Mouse (Mus musculus) testis, postnatal 10 days (tissue): ENCODE measurements around the gene AW146154.
A peak's percentile ranks its signal among the peaks of the same experiment; 100 is the strongest.
"Not testable (repeated sequence)": the region's sequence is repeated elsewhere in the genome, so short reads cannot be mapped to it uniquely, and the experiment has no call there.

ENCODE experiments used
- DNase-seq: peaks from one replicate; pipeline ENCODE4 v3.0.0; 2021; ENCODE audit warnings: low spot score

AW146154 gene

GRCm38 (mm10) chr7:41499389-41500049 is at the start of gene AW146154, which contains the start of gene Gm20449:
TSS of gene AW146154 (minus strand) at chr7:41499890.
TSS of gene Gm20449 (minus strand) at chr7:41499417.
- DNase-seq, result peak; percentile 99

DNA sequence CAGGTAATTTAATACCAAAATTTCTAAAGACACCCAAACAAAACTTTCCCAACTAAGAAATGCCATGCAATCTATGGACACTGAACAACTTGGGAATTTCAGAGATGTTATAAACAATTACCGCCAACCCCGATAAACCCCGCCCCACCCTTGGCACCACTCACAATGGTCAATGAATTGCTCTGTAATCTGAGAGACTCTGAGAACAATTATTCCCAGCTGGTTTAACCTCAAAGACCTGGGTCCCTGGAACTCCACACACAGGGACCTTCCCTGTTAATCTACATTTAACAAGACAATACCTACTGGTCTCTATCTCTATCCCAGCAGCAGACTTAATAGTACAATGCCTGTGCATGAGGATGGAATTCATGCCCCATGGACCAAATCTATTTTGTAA is 13.0 kb upstream of the AW146154 start:
- no peak for DNase-seq

GRCm38 (mm10) chr7:41512207-41512606 is 12.5 kb upstream of the AW146154 start:
- no peak for DNase-seq

DNA sequence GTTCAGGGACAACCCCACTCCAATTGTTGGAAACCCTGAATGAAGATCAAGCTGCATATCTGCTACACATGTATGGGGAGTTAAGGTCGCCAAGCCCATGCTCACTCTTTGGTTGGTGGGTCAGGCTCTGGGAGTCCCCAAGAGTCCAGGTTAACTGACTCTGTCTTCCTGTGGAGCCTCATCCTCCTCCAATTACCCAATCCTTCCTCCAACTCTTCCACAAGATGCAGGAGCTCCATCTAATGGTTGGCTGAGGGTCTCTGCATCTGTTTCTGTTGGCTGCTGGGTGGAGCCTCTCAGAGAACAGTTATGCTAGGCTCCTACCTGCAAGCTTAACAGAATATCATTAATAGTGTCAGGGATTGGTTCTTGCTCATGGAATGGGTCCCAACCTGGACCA is 2.7 kb upstream of the AW146154 start:
- no peak for DNase-seq

GRCm38 (mm10) chr7:41500151-41500934 is 653 bp upstream of the AW146154 start:
- DNase-seq, result peak; percentile 67

DNA sequence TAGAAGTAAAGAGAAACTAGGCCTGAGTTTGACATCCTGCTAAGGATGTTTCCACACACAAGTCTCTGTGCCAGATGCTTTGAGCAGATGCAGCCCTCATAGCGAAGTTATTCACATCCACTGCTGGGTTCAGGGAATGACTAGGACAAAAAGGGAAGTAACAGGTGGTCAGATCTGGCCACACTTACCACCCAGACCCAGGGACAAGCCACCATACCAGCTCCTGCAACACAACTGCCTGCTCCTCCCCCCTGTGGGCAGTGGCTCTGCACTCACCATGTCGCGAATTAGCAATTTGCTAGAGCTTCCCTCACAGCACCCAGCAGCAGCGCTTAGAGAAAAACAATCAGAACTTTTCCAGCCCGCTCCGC is 687 bp downstream of the AW146154 start:
- DNase-seq, result not testable (repeated sequence)

DNA sequence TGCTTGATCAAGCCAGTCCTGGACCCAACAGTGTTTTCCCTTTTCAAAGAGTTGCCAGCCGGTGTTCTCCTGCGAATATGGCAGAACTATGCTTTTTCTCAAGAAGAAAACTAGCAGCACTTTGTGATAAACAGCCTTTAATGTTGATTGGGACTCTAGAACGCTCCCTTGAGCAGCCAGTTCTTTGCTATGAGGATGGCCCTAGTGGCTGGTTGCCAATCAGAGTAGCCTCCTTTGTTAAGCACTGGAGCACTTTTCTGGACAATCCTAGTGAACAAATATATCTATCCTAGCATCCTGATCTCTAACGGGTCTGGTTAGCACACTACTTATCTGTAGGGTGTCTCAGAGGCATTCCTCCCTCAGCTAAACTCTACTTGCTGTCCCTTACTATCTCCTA is 1.2 kb downstream of the AW146154 start:
- peak; percentile 54 for DNase-seq

DNA sequence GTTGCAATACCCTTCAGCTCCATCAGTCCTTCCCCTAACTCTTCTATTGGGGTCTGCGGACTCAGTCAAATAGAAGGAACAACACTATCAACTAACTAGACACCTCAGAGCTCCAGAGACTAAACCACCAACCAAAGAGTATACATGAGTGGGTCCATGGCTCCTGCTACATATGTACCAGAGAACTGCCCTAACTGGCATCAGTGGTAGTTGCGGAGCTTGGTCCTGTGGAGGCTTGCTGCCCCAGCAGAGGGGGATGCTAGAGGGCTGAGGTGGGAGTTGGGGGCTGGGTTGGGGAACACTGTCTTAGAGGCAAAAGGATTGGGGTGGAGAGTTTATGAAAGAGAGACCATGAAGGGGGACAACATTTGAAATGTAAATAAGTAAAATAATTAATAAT is 1.8 kb downstream of the AW146154 start:
- DNase-seq, result peak; percentile 55

DNA sequence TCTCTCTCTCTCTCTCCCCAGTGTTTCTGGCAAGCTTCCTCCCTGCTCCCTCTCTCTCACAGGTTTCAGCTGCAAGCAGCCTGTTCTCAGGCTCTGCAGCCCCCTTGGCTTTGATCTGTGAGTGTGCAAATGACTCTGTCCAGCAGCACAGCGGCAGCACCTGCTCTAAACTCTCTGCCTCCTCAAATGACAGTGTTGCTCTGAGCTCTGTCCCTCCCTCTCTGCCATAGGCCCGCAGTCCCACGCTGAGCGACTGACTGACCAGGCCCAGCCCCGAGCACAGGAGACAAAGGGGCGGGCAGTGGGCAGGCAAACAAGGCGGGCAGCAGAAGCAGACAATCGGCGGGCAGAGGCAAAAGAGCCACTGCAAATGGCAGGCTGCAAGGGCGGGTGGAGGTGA is 47.8 kb downstream of the AW146154 start:
- no peak for DNase-seq

DNA sequence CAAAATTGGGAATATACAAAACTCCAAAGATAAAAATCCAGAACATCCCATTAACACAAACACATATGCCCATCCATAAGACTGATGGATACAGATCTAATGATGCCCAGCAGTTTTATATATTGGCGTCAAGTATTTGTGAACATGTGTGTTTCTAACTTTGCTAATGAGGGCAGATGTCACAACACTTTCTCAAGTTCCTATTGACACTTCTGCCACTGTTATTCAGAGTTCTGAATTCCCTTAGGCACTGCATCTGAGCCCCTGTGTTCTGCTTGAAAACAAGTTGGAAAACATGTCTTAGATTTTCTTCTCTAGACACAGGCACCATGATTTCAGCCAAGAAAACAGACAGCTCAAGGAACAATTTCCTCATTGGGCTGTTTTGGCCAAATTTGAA is 51.1 kb downstream of the AW146154 start, which contains the start of gene Vmn2r57:
TSS of gene Vmn2r57 (minus strand) at position 101 of the 400 bp plus-strand sequence.
- not testable (repeated sequence) for DNase-seq
